ENCODE assay signal across 10 mouse cellular contexts in genomic region chr19:4616546-4616945, GRCm38 (mm10). TPM values are rescaled to one million over a fixed set of nuclear protein-coding genes. Genes with fewer than 3 reads are reported as not detected.
DNase-seq lines count a peak whose midpoint lies in the region; ATAC-seq and TF ChIP-seq lines count a peak whose summit lies in the region.
"Had no signal": no experiment of that assay in that cellular context is flagged by ENCODE, and none has a peak within 500 bp of the region (broad histone marks: within the 10 kb centered on the region; RNA-seq: fewer than 3 reads in every experiment).

No protein-coding gene starts in this region.

- no peak for TF ChIP-seq CTCF in lung, adult 2 months (IDR thresholded peaks at IDR 0.05; ENCODE audit: insufficient read depth, low read length)

- DNase-seq in frontal cortex, postnatal 10 days (ENCODE audit: low spot score in 2 of 2): peak; percentile 30 to 33
- no peak for DNase-seq in frontal cortex, postnatal 14 days (ENCODE audit: low spot score in 2 of 2)
- no peak for DNase-seq in lung, adult 2 months
- no peak for DNase-seq in adrenal gland, postnatal 10 days
- no peak for DNase-seq in layer of hippocampus, postnatal 25 days (ENCODE audit: extremely low spot score in 1 of 2, low spot score in 1 of 2)
- DNase-seq: lung, postnatal 10 days had no signal

- peaks cover 29% of the 10 kb centered on the region for H3K4me1 ChIP-seq in lung, embryonic 15.5 days
- H3K4me1 ChIP-seq in lung, adult 2 months (ENCODE audit: control insufficient read depth, insufficient read depth, low read length): no peaks in the 10 kb centered on the region
- H3K4me1 ChIP-seq in forebrain, embryonic 15.5 days: peaks cover 39% of the 10 kb centered on the region
- peaks cover 33% of the 10 kb centered on the region for H3K4me1 ChIP-seq in liver, embryonic 15.5 days (replicated peaks)

- no peak for ATAC-seq in lung, embryonic 15.5 days (ENCODE audit: borderline replicate concordance, extremely low read depth, low FRiP score, low TSS enrichment)
- ATAC-seq in forebrain, embryonic 15.5 days (replicated peaks): no peak
- ATAC-seq in liver, embryonic 15.5 days (ENCODE audit: insufficient read depth): no peak

- H3K9me3 ChIP-seq in lung, embryonic 15.5 days: no peaks in the 10 kb centered on the region
- H3K9me3 ChIP-seq in forebrain, embryonic 15.5 days: no peaks in the 10 kb centered on the region
- no peaks in the 10 kb centered on the region for H3K9me3 ChIP-seq in liver, embryonic 15.5 days (replicated peaks)

- H3K9ac ChIP-seq in lung, embryonic 15.5 days: 0 out of 2 replicates have a peak overlapping the region, but pooled peaks have one; percentile 94
- H3K9ac ChIP-seq in forebrain, embryonic 15.5 days (replicated peaks): no peak overlapping the region
- no peak overlapping the region for H3K9ac ChIP-seq in liver, embryonic 15.5 days

- peak overlapping the region; percentile 87; the same call in 1 of the 2 replicates for H3K4me2 ChIP-seq in lung, embryonic 15.5 days
- H3K4me2 ChIP-seq in forebrain, embryonic 15.5 days (replicated peaks): no peak overlapping the region
- H3K4me2 ChIP-seq in liver, embryonic 15.5 days: peak overlapping the region; percentile 92

- no peak for TF ChIP-seq POLR2A in lung, adult 2 months (IDR thresholded peaks at IDR 0.05; ENCODE audit: borderline replicate concordance, extremely low read depth, low read depth, low read length)

- H3K27me3 ChIP-seq in lung, embryonic 15.5 days: no peaks in the 10 kb centered on the region
- no peaks in the 10 kb centered on the region for H3K27me3 ChIP-seq in forebrain, embryonic 15.5 days
- peaks cover 44% of the 10 kb centered on the region for H3K27me3 ChIP-seq in liver, embryonic 15.5 days

- H3K36me3 ChIP-seq in lung, embryonic 15.5 days: peaks cover 20% of the 10 kb centered on the region
- H3K36me3 ChIP-seq in forebrain, embryonic 15.5 days: peaks cover 21% of the 10 kb centered on the region
- H3K36me3 ChIP-seq in liver, embryonic 15.5 days (replicated peaks): peaks cover 34% of the 10 kb centered on the region

- 20% methylated on average over 4 of the region's 4 CpGs for WGBS in lung, embryonic 15.5 days
- WGBS in lung, adult 2 months: 35% methylated on average over 4 of the region's 4 CpGs
- 38% methylated on average over 4 of the region's 4 CpGs for WGBS in forebrain, embryonic 15.5 days
- WGBS in liver, embryonic 15.5 days (ENCODE audit: insufficient replicate concordance): 34% methylated on average over 4 of the region's 4 CpGs

- H3K4me3 ChIP-seq in lung, embryonic 15.5 days: peak overlapping the region; percentile 94; the same call in 1 of the 2 replicates
- no peak overlapping the region for H3K4me3 ChIP-seq in lung, adult 2 months (replicated peaks; ENCODE audit: extremely low read depth, low read depth, low read length)
- H3K4me3 ChIP-seq in forebrain, embryonic 15.5 days: no peak overlapping the region
- H3K4me3 ChIP-seq in liver, embryonic 15.5 days (replicated peaks): no peak overlapping the region

- H3K27ac ChIP-seq in lung, embryonic 15.5 days: peak overlapping the region; percentile 93; the same call in 1 of the 2 replicates
- peak overlapping the region; percentile 96; the same call in 1 of the 2 replicates for H3K27ac ChIP-seq in forebrain, embryonic 15.5 days (replicated peaks)
- no peak overlapping the region for H3K27ac ChIP-seq in liver, embryonic 15.5 days (replicated peaks)

RNA-seq across cellular contexts. Expression of gene Lrfn4, which starts 1.1 kb away (rescaled TPM):
- polyA plus RNA-seq in lung, embryonic 15.5 days (2015; fragmentation: Nextera tagmentation; extraction: Ambion mirVana): 6.5 and 6.8 TPM in 2 replicates
- 24.6 and 28.8 TPM in 2 replicates for polyA plus RNA-seq in lung, adult 2 months (2012; rRNA removed)
- polyA plus RNA-seq in forebrain, embryonic 15.5 days (2015; fragmentation: Nextera tagmentation; extraction: Ambion mirVana): 10.9 and 11.7 TPM in 2 replicates
- 0.43 and 0.46 TPM in 2 replicates for polyA plus RNA-seq in liver, embryonic 15.5 days (2015; fragmentation: Nextera tagmentation; extraction: Ambion mirVana)
- 10 to 100 TPM in 1 of 2 experiments, 1 to 10 TPM in 1; 7.3 to 10.2 TPM for total RNA-seq in adrenal gland, postnatal 10 days (2021)
- total RNA-seq in layer of hippocampus, postnatal 25 days (2021): 10 to 100 TPM; 40.9 to 41.6 TPM
- polyA plus RNA-seq: CD4-positive, CD25-positive, alpha-beta regulatory T cell, adult 4 months had no signal

RNA-seq across cellular contexts. Expression of gene Rce1, which starts 8.9 kb away (rescaled TPM):
- 73.5 and 74.4 TPM in 2 replicates for polyA plus RNA-seq in lung, embryonic 15.5 days (2015; fragmentation: Nextera tagmentation; extraction: Ambion mirVana)
- polyA plus RNA-seq in lung, adult 2 months (2012; rRNA removed): 86.2 and 98.0 TPM in 2 replicates
- 53.8 and 56.5 TPM in 2 replicates for polyA plus RNA-seq in forebrain, embryonic 15.5 days (2015; fragmentation: Nextera tagmentation; extraction: Ambion mirVana)
- polyA plus RNA-seq in liver, embryonic 15.5 days (2015; fragmentation: Nextera tagmentation; extraction: Ambion mirVana): 24.1 and 25.3 TPM in 2 replicates
- total RNA-seq in adrenal gland, postnatal 10 days (2021): 10 to 100 TPM; 23.7 to 30.9 TPM
- 10 to 100 TPM; 21.4 to 24.2 TPM for total RNA-seq in layer of hippocampus, postnatal 25 days (2021)

Comparison
In these comparisons a context has a peak if more than half of its experiments do, and no peak if none do; other contexts are left out.
1. DNase-seq: peak in frontal cortex, postnatal 10 days (2 of 2); none in frontal cortex, postnatal 14 days (0 of 2), lung, adult 2 months (single experiment), adrenal gland, postnatal 10 days (single experiment) and layer of hippocampus, postnatal 25 days (0 of 2).